Mouse (Mus musculus) CH12.LX (cell line): ENCODE measurements at regions not wholly inside any gene's neighbourhood (a gene's known extent, or its start where the extent isn't known, plus 50 kb on each side); places are given as distances from the start of the nearest gene placed in this dataset.

ENCODE experiments used
- HCFC1 ChIP-seq: IDR thresholded peaks from 2 replicates; pipeline ENCODE4 v1.6.1; 2012; ENCODE audit warnings: low read depth, mild to moderate bottlenecking, inconsistent platforms, low read length, improper control_type of control experiment
- SMC3 ChIP-seq: IDR thresholded peaks from 2 replicates; pipeline ENCODE4 v1.6.1; 2011; ENCODE audit warnings: low read depth, low read length, improper control_type of control experiment

DNA sequence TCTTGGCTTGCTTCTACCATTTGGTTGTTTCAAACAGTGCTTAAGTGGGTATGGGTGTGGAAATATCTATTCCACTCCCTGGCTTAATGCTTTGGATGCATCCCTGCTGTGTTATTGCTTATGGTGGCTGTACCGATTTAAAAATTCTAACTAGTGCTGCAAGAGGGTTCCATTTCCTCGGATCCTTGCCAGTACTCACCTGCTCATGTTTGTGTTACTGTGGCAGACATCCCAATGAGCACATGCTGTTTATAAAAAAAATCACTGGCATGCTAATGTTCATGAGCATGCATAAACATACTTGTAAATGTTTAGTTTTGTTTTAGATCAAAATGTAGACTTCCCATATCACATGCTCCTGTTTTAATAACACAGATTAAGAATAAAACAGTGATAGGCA, 285.6 kb upstream of the Ddhd1 start:
- no peak for TF ChIP-seq HCFC1
- TF ChIP-seq SMC3 = no peak
